Mouse (Mus musculus): Measurements from ENCODE around the gene Egln1.

The Egln1 gene

DNA sequence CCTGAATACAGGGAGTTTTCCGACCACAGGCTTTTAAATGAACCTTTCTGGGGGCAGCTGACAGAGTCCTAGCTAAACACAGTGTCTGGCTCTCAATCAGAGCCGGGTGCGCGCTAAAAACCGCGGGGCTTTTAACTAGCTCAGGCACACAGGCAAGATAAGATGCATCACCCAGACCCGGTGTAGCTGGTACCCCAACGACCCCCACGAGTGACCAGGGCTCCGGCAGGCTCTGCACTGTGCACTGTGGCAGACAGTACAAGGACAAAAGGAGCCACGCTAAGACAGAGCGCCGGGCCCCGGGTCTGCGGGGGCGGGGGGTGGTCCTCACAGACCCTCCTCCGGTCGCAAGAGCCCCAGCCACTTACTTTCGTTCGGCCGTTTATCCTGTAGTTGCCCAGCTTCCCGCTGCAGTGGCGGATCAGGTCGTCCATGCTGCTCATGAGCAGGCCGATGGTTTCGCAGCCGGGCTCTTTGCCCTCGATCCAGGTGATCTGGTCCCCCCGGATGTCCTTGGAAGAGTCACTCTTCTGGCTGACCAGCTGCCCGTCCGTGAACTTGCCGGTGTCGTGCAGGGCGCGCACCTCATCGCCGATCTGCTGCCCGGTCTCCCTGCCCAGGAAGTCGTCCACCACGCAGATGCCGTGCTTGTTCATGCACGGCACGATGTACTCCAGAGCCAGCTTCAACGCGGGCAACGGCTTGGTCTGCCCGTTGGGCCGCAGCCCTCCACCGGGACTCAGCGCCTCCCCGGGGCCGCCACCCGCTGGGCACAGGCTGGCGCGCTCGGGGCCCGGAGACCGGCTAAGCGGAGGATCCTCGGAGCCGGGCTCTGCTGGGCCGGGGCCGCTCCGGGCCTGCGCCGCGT lies 1.0 kb downstream of the Egln1 start:
- intact Hi-C loops (cut with DNase I) = loop anchor here (5.0 kb wide), 3 partner anchors 41 to 89 kb away; partner anchors contain the start of gene Tsnax

DNA sequence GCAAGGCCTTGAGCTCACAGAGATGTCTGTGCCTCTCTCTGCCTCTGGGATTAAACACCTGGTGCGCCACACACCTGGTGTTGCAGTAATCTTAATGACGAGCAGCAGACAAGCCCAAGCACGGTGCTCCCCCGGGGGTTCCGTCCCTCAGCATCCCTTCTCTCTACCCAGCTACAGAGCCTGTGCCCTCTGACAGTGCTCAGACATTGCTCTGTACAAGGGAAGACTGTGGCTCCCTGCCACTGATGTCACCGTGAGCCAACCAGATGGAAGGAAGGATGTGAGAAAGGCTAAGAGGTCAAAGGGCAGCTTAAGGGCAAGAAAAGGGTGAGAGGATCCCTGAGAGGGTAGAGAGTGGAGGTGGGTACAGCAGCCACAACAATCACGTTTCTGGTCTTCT lies 4.7 kb downstream of the Egln1 start:
- intact Hi-C loops (cut with DNase I) = no loop called here

DNA sequence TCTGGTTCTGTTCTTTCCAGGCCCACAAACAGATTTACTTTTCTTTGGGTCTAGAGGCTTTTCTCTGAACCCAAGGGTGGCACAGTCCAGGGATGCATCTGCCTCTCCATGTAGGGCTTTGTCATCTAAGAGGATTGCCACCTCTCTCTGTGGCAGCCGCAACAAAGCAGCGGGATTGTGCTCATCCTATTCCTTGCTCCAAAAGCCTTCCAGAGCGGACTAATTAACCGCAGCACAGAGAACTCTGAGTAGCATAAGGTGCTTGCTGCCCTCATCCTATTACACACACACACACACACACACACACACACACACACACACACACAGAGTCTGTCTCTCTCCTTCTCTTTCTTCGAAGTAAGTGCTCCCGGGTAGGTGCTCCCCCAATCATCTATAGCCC lies 5.3 kb downstream of the Egln1 start:
- intact Hi-C loops (cut with DNase I) = no loop called here

DNA sequence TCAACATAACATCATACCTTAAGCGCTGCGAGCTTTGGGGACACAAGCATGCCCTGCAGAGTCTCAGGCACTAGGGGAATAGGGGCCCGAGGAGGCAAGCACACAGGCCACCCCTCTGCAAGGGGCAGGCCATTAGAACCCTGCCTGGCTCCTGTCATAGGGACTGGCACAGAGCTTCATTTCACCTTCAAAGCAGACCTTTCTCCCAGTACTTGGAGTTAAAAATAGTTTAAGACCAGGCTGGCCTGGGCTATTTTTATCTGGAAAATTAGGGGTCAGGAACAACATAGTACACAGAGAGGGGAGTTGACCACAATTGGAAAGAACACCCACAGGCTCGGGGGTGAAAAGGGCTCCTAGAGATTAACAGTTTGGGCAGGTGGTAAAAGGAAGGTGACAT lies 11.8 kb downstream of the Egln1 start:
- intact Hi-C loops (cut with DNase I) = no loop called here

DNA sequence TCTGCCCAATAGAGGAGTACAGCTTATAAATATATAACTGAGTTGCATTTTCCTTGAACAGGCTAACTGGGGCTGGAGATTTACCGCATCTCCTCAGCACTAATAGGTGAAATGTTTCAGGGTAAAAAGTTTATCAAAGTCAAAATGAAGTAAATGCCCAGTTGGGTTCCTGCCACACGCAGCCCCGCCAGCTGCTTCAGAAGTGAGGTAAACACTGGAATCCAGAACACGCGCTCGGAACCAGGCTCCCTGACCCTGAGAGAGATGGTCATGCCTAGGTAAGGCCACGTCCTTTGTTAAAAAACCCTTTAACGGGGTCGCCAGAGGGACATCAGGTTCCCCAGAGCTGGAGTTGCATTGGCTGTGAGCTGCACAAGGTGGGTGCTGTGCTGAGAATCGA lies 12.4 kb downstream of the Egln1 start:
- intact Hi-C loops (cut with DNase I) = no loop called here

DNA sequence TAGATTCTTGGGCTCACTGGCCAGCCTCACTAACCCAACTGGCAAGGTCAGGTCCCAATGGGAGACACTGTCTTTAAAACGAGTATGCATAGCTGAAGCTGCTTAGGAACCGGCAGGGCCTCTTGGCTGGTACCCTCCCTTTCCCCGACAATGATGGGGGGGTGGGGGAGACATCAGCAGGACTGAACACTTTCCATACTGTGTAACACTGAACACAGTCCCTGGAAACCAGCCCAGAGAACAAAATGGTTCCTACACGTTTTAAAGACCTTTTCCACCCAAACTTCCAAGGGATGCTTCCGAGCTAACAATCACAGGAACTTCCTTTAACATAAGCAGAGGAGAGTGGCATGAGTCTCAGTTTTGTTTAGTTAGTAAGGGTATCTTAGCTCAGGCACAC lies 14.0 kb downstream of the Egln1 start:
- intact Hi-C loops (cut with DNase I) = no loop called here

DNA sequence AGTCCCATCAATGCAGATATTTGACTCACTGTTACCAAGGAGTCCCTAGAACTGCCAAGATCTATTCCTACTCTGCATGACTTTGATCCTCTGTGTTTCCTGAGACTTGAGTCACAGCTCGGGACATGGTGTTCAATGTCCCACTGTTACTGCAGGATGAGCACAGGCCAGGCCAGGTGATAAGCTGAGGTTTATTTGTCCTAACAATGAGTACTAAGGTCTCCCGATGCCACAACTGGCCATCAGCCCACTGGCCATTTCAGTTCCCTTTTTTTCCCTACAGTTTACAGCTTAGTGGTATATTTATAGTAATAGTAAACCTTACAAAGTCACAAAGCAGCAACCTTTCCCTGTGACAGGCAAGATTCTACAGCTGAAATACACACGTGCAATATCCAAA lies 16.7 kb downstream of the Egln1 start:
- intact Hi-C loops (cut with DNase I) = no loop called here

DNA sequence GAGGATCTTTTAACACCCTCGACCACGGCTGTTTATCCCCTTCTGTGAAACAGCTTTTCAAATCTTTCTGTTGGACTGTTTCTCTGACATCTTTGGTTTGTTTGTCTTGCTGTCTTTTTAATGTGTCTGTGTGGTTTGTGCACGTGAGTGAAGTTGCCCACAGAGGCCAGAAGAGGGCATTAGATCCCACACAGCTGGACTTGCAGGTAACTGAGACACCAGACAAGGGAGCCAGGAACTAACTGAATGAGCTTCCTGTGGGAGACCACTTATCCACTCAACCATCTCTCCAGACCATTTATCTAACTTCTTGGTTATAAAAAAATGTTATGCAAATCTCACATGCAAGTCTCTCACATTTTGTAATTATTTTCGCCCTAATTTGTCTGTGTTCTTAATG lies 18.5 kb downstream of the Egln1 start:
- intact Hi-C loops (cut with DNase I) = no loop called here

DNA sequence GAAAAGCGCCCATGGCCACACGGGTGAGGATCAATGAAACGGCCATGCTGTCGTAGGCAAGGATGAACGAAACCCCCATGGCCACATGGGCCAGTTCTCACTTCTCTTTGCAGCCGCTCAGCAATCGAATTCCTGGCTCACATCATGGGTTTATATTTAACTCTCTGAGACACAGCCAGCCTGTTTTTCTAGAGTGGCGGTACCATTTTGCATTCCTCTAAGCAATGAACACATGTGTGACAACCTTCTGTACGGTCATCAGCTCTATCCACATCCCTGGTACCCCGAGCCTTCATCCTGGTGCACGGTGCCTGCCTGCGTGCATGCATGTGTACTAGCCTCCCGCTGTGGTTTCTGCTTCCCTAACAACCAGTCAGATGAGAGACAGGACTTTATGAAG lies 19.0 kb downstream of the Egln1 start:
- intact Hi-C loops (cut with DNase I) = no loop called here

DNA sequence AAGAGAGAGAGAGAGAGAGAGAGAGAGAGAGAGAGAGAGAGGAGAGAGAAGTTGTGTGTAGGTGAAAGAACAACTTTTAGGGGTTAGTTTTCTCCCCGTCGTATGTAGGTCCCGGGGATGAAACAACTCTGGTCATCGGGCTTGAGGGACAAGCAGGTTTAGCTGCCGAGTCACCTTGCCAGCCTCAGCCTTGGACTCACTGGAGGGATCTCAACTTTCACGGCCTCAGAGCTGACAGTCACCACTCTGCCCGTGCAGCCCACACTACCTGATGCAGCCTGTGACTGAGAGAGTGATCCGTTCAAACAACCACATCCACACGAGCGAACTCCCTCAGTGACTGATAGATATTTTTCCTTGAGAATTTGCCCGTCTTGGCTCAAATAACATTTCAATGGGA lies 20.1 kb downstream of the Egln1 start:
- intact Hi-C loops (cut with DNase I) = no loop called here

DNA sequence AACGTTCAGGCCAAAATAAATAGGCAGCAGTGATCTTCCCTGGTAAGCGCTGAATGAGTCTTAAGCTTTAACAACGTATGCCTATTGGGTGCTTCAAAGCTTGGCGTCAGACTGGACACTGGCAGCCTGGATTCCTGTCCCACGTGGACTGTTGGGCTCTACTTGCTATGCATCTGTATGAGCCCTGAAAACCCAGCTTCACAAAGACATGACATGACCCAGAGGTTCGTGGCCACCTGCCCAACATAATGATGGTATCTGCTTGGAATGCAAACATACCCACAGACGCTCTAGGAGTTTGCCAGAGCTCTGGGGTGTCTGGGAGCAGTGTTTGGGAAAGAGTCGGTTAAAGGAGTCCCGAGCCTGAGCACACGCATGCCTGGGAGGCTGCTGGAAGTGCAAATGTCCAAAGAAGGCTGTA lies 22.8 kb downstream of the Egln1 start:
- intact Hi-C loops (cut with DNase I) = no loop called here

DNA sequence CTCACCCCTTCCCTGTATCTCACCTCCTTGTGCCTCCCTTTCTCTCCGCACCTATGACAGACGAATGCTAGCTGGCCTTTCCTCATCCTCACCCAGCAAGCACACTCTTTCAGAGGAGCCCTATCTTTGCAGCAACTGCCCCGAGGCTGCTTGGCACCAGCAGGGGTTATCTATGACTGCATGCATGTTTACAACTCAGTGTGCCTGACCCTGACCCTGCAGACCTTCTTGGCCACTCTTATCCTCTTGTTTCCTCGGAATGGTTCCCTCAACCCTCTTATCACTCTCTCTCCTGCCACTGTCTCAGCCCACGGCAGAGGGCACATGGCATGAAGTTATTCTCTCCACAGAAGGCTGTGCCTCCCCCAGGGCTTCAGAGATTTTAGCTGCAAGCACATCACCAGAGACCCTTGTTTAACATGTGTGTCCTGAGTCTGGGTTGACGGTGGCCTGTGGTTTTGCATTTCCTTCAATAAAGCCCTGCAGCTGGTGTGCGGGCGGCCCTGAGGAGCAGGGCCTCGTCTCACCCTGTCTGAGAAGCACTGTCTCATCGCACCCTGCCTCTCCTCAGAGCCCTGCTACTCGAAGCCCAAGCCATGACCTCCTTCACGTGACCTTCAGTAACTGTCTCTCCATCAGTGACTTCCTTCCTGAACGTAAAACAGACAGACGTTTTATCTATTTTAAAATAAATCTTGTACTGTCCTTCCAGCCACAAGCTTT lies 23.4 kb downstream of the Egln1 start:
- intact Hi-C loops (cut with DNase I) = no loop called here

DNA sequence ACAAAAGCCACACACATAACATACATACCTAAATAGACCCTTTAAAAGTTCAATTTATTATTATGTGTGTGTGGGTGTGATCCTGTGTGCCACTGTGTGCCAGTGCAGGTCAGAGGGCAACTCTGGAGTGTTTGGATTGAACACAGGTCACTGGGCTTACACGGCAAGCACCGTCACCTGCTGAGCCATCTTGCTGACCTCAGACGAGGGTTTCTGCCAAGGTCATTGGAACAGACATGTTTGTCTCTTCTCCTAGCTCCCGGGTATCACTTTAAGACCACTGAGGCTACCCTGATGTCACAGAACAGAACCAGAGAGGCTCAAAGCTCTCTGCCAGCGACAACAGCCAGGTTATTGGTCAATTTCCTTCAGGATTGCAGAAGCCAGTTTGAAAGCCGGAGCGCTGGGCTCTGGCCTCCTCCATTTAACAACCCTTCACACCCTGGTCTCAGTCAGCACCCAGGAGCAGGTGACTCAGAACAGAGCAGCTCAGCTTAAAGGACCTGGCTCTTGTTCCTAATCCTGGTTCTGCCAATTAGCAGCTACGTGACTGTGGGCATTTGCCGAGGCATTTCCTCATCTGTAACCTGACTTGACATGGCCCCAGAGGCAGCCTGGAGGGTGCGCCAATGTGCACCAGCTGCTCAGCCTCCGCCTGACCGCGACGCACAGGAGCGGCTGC lies 25.0 kb downstream of the Egln1 start:
- intact Hi-C loops (cut with DNase I) = no loop called here

DNA sequence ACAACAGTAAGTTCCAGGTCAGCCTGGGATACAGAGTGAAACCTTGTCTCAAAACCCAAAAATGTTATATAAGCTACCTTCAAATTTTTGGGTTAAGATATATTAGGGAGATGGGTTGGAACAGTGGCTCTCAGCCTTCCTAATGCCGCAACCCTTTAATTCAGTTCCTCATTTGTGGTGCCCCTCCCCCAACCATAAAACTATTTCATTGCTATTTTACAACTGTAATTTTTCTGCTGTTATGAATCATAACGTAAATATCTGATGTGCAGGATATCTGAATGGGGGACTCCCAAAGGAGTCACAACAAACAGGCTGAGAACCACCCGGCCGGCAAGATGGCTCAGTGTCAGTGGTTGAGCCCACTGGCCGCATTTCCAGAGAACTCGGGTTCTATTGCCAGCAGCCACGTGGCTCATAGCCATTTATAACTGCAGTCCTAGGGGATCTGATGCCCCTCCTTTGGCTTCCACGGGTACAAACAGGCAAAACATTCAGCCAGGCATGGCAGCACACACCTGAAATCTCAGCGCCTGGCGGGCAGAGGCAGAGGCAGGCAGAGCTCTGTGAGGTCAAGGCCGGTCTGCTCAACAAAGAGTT lies 26.5 kb downstream of the Egln1 start:
- intact Hi-C loops (cut with DNase I) = no loop called here

DNA sequence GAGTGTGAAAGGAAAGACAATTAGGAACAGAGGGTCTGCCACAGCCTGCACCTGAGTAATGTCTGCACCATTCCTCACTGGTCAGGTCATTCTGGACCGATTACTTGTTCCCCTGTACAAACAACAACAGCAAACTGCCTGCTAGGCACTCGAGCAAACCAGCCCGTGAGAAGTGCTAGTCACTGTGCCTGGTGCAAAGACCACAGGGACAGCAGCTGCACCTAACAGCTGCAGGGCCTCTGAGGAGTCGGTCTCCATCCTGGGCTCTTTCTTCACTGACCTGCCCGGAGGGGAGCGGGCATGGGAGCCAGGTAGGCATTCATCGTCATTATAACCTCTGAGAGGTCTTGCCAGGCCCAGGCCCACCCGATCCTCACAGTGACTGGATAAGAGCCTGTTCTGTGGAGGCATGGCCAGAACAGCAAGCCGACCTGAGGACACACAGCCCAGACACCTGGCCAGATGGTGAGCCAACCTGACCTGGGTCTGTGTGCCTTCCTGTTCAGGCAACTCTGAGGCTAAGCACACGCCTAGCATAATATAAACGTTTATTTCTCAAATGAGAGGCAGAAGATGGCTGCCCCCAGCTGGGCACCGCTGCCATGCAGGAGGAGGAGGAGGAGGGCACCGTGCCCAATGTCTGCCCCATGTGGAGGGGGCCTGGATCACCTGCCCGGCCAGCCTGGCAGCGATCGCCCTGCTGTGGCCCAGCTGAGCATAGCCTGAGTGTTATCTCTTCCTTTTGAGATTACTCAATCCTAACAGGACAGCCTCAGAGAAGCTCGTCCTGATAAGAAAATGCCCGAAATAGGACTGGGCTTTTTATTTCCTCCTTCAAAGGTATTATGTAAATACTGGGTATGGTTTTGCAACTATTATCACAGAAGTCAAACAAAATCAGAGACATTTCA lies 27.5 kb downstream of the Egln1 start:
- intact Hi-C loops (cut with DNase I) = no loop called here

DNA sequence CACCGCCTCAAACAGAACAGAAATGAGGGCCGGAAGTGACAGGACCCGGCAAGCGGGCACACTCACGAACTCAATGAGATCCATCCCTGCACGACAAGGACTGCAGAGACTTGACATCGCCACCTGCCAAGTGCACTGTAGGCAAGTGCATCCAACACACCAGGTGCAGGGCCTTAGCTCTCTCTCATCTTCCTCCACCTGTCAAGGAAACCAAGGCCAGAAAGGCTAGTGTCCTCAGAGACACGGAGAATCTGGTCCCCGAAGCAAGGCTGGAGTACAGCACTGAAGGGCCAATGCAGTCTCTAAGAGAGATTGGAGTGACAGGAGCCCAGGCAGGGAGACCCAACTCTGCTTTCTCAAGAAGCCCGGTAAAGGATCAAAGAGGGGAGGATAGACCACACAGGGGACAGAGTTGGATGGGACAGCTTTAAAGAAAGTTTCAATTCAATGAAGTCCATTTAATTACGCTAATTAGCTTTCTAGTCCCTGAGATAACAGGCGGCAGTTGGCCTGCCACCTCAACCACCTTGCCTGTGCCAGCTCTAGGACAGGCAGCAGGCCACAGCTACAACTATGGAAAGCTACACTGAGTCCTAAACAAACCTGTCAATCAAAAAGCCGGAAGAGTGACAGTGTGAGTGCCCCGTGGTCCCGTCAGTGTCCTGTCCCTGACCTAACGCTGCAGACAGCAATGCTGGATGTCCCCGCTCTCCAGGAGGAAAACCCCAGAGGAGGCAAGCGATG lies 31.2 kb downstream of the Egln1 start:
- intact Hi-C loops (cut with DNase I) = no loop called here

DNA sequence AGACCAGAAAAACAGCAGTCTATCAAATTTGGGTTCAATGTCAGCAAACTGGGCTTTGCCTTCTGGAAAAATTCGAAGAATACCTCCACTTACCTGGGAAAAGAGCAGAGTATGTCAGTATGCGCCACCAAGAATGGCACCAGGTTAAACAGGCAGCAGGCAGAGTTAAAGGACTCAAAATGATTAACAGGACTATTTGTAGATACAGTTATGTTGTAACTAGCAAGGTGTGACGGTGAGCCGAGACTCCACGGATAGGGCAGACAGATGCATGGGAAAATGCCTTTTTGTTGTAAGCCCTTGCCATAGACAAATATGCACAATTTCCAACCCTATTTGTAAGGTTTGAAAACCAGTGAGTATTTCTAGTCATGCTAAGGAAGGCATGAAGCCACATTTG lies 35.1 kb downstream of the Egln1 start:
- intact Hi-C loops (cut with DNase I) = no loop called here

DNA sequence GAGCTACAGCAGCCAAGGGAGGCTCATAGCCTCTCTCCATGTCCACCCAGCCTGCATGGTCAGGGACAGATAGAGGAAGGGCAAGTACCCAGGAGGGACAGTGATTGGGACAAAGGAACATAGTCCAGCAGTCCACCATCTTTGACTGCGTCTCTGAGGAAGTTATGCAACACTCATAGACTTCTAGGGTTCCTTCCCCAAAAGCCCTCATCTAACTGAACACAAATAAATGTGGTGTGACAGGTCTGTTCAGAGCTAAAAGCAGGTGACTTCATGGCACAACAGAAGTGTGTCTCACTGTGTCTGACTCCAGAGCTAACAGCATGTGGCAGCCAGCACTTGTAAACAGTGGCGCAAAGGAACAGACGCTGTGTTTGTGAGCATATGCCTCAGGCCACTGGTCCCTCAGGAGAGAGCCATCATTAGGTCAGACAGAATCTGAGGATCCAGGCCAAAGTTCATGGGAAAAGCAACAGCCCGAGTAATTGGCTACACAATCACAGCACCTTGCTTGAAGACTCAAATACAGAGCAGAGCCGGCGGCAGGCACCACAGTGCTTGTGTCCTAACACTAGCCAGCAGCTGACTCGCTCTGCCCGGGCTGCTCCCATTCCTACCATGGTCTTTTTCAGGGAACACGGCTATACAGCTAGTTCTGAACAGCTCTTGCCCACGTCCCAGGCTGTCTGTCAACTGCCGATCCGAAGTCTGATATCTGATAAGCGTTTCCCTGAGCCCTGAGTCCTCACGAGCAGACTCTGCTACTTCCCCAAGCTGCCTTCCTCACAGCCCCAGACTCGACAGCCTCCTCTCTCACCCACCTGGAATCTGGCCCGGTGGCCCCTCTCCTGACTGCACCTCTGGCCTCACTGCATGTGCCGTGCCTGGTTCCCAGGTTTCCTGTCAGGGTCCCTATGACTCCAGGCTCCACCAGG lies 36.9 kb downstream of the Egln1 start:
- intact Hi-C loops (cut with DNase I) = no loop called here

DNA sequence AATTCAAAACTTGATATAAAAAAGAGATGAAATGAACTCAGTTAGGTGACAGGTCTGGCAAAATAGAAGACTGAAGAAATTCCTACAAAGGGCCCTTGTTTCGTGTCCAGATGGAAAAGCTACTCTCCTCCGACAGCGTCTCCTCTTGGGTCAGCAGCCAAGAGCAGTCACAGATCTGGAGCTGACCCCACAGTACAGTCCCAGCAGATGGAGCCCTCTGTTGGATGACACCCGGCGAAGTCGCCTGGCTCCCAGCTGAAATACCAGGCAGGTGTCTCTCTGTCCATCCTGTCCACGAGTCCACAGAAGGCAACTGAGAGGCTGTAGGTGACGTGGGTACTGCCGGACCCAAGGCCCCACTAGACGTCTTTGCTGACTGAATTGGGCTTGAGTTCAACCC lies 38.8 kb downstream of the Egln1 start:
- intact Hi-C loops (cut with DNase I) = no loop called here
